Mouse (Mus musculus): ENCODE results near the gene Klhl2. TPM values are rescaled to one million over a fixed set of nuclear protein-coding genes. Genes with fewer than 3 reads are reported as not detected.

The Klhl2 gene
- polyA plus RNA-seq, 1 experiment from 2014 or later, result 25.3 TPM

GRCm38 (mm10) chr8:64735161-64735560 is 114.7 kb downstream of the Klhl2 start:
- ATAC-seq, result no peak
- H3K4me3 ChIP-seq (ENCODE audit: low read depth, low read length), result no peak overlapping the region
- WGBS, result 86% methylated on average over 8 of the region's 8 CpGs
- no peaks in the 10 kb centered on the region for H3K9me3 ChIP-seq (replicated peaks; ENCODE audit: control insufficient read depth, low read length, poor library complexity, severe bottlenecking)
- H3K27ac ChIP-seq (ENCODE audit: low read length), result peak overlapping the region; percentile 31; the same call in 1 of the 2 replicates
- no peaks in the 10 kb centered on the region for H3K27me3 ChIP-seq (ENCODE audit: control insufficient read depth, insufficient read depth, low read depth, low read length)
- H3K4me1 ChIP-seq (ENCODE audit: control insufficient read depth, insufficient read depth, low read length), result peaks cover 23% of the 10 kb centered on the region
- 0 out of 2 replicates have a peak, but pooled peaks cover 2% of the 10 kb centered on the region for H3K36me3 ChIP-seq (ENCODE audit: control insufficient read depth, insufficient read depth, low read length)
- H3K4me2 ChIP-seq (ENCODE audit: low read length), result no peak overlapping the region
- H3K9ac ChIP-seq (ENCODE audit: low read depth, low read length), result no peak overlapping the region

- Histone ChIP-seq H3K4me3 (ENCODE audit: low read depth, low read length) (peak within 1 kb of the TSS; percentile 70), H3K9ac (ENCODE audit: low read depth, low read length) (peak within 1 kb of the TSS; percentile 83), H3K4me2 (ENCODE audit: low read length) (peak within 1 kb of the TSS; percentile 58), H3K27ac (ENCODE audit: low read length) (peak within 1 kb of the TSS; percentile 94), H3K4me1 (ENCODE audit: control insufficient read depth, insufficient read depth, low read length) (peaks cover 33% of the 10 kb centered on the region), H3K36me3 (ENCODE audit: control insufficient read depth, insufficient read depth, low read length) (0 out of 2 replicates have a peak, but pooled peaks cover 1% of the 10 kb centered on the region), H3K27me3 (ENCODE audit: control insufficient read depth, insufficient read depth, low read depth, low read length) (no peaks in the 10 kb centered on the region), H3K9me3 (replicated peaks; ENCODE audit: control insufficient read depth, low read length, poor library complexity, severe bottlenecking) (no peaks in the 10 kb centered on the region)
- under 1% methylated on average over 60 of the region's 60 CpGs for WGBS
- ATAC-seq, result peak; percentile 99
These were observed 116.4 kb downstream of the Klhl2 start, which contains the start of gene Msmo1 for GRCm38 (mm10) chr8:64733271-64733943. TSS of gene Msmo1 (minus strand) at chr8:64733792.

- peaks cover under 1% of the 10 kb centered on the region for H3K36me3 ChIP-seq (ENCODE audit: control insufficient read depth, insufficient read depth, low read length)
- H3K4me2 ChIP-seq (ENCODE audit: low read length), result peak overlapping the region; percentile 58
- H3K27ac ChIP-seq (ENCODE audit: low read length), result peak overlapping the region; percentile 94
- peak overlapping the region; percentile 83 for H3K9ac ChIP-seq (ENCODE audit: low read depth, low read length)
- 5% methylated on average over 9 of the region's 9 CpGs for WGBS
- H3K9me3 ChIP-seq (replicated peaks; ENCODE audit: control insufficient read depth, low read length, poor library complexity, severe bottlenecking), result no peaks in the 10 kb centered on the region
- H3K4me3 ChIP-seq (ENCODE audit: low read depth, low read length), result peak overlapping the region; percentile 70
- H3K27me3 ChIP-seq (ENCODE audit: control insufficient read depth, insufficient read depth, low read depth, low read length), result no peaks in the 10 kb centered on the region
- peaks cover 39% of the 10 kb centered on the region for H3K4me1 ChIP-seq (ENCODE audit: control insufficient read depth, insufficient read depth, low read length)
- ATAC-seq, result no peak
These were observed 117.2 kb downstream of the Klhl2 start for GRCm38 (mm10) chr8:64732596-64732995.

DNA sequence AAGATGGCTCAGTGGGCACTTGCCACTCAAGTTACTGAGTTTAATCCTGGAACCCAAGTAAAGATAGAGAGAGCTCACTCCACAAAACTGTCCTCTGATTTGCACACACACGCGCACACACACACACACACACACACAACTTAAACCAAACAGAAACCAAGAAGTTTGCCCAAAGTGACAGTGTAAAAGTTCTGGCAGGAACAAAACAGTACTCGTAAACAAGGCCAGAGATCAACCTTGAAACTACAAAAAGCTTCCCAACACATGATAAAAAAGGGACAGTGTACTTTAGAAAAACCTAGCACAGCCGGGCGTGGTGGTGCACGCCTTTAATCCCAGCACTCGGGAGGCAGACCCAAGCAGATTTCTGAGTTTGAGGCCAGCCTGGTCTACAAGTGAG is 121.7 kb downstream of the Klhl2 start:
- H3K27me3 ChIP-seq (ENCODE audit: control insufficient read depth, insufficient read depth, low read depth, low read length), result no peaks in the 10 kb centered on the region
- H3K4me2 ChIP-seq (ENCODE audit: low read length), result no peak overlapping the region; the same call in 1 of the 2 replicates
- H3K27ac ChIP-seq (ENCODE audit: low read length), result no peak overlapping the region
- WGBS, result 90% methylated on average over 7 of the region's 7 CpGs
- H3K4me3 ChIP-seq (ENCODE audit: low read depth, low read length), result no peak overlapping the region
- H3K9ac ChIP-seq (ENCODE audit: low read depth, low read length), result no peak overlapping the region
- no peaks in the 10 kb centered on the region for H3K9me3 ChIP-seq (replicated peaks; ENCODE audit: control insufficient read depth, low read length, poor library complexity, severe bottlenecking)
- peaks cover 16% of the 10 kb centered on the region for H3K36me3 ChIP-seq (ENCODE audit: control insufficient read depth, insufficient read depth, low read length)
- ATAC-seq, result no peak
- H3K4me1 ChIP-seq (ENCODE audit: control insufficient read depth, insufficient read depth, low read length), result peaks cover 33% of the 10 kb centered on the region

DNA sequence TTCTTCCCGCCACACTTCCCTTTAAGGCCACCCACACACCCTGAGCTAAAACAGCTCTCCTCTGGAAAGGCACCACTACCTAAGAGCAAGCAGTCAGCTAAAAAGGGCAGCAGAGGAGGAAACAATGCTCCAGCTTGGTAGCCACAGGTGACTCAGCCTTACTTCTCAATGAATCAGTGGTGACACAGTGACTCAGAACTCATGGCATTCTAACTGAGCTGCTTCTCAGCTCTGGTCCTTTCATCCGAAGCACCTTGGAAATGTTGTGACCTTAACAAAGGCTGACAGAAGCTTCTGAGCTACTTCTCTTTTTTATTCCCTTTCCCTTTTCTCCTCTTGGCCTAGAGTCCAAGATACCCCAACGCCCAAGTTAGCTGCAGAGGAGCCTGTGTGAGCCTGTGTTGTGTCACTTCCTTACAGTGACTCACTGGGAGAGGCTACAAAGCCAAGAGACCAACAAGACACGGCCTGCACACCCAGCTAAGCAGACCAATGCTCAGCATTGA is 123.6 kb downstream of the Klhl2 start:
- Histone ChIP-seq H3K27ac (ENCODE audit: low read length) (no peak overlapping the region), H3K4me1 (ENCODE audit: control insufficient read depth, insufficient read depth, low read length) (peaks cover 25% of the 10 kb centered on the region), H3K27me3 (ENCODE audit: control insufficient read depth, insufficient read depth, low read depth, low read length) (no peaks in the 10 kb centered on the region), H3K4me2 (ENCODE audit: low read length) (no peak overlapping the region), H3K4me3 (ENCODE audit: low read depth, low read length) (no peak overlapping the region), H3K9me3 (replicated peaks; ENCODE audit: control insufficient read depth, low read length, poor library complexity, severe bottlenecking) (no peaks in the 10 kb centered on the region), H3K9ac (ENCODE audit: low read depth, low read length) (no peak overlapping the region), H3K36me3 (ENCODE audit: control insufficient read depth, insufficient read depth, low read length) (peaks cover 21% of the 10 kb centered on the region)
- 89% methylated on average over 4 of the region's 4 CpGs for WGBS
- no peak; the same call in 1 of the 2 replicates for ATAC-seq

GRCm38 (mm10) chr8:64723206-64723605 is 126.6 kb downstream of the Klhl2 start:
- no peaks in the 10 kb centered on the region for H3K9me3 ChIP-seq (replicated peaks; ENCODE audit: control insufficient read depth, low read length, poor library complexity, severe bottlenecking)
- no peak for ATAC-seq
- H3K27ac ChIP-seq (ENCODE audit: low read length), result no peak overlapping the region

DNA sequence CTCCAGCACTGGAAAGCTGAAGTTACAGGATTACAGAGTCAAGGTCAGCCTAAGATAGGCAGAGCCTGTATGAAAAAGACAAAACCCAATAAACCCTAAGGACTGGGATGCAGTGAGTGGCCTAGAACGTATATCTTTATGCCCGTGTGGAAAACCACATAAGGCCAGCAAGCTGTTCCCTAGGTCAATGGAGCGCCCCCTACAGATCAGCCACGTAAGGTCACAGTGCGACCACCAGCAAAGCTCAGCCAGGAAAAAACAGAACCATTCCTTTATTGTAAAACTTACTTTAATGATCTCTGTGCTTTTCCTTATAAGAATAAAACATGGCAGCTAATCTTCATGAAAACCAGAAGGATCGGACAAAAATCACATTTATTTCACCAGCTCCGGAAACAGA is 131.9 kb downstream of the Klhl2 start:
- Histone ChIP-seq H3K4me2 (ENCODE audit: low read length) (no peak overlapping the region), H3K27me3 (ENCODE audit: control insufficient read depth, insufficient read depth, low read depth, low read length) (no peaks in the 10 kb centered on the region), H3K9ac (ENCODE audit: low read depth, low read length) (no peak overlapping the region), H3K36me3 (ENCODE audit: control insufficient read depth, insufficient read depth, low read length) (peaks cover 42% of the 10 kb centered on the region), H3K4me3 (ENCODE audit: low read depth, low read length) (no peak overlapping the region), H3K4me1 (ENCODE audit: control insufficient read depth, insufficient read depth, low read length) (no peaks in the 10 kb centered on the region), H3K9me3 (replicated peaks; ENCODE audit: control insufficient read depth, low read length, poor library complexity, severe bottlenecking) (no peaks in the 10 kb centered on the region), H3K27ac (ENCODE audit: low read length) (no peak overlapping the region)
- WGBS, result 85% methylated on average over 7 of the region's 7 CpGs
- ATAC-seq, result no peak

More at GRCm38 (mm10) chr8:64723206-64723605, 126.6 kb downstream of the Klhl2 start:
- WGBS, result 92% methylated on average over 2 of the region's 2 CpGs
- Histone ChIP-seq H3K9ac (ENCODE audit: low read depth, low read length) (no peak overlapping the region), H3K4me2 (ENCODE audit: low read length) (no peak overlapping the region), H3K4me3 (ENCODE audit: low read depth, low read length) (no peak overlapping the region), H3K36me3 (ENCODE audit: control insufficient read depth, insufficient read depth, low read length) (peaks cover 42% of the 10 kb centered on the region), H3K27me3 (ENCODE audit: control insufficient read depth, insufficient read depth, low read depth, low read length) (no peaks in the 10 kb centered on the region), H3K4me1 (ENCODE audit: control insufficient read depth, insufficient read depth, low read length) (peaks cover 3% of the 10 kb centered on the region)

DNA sequence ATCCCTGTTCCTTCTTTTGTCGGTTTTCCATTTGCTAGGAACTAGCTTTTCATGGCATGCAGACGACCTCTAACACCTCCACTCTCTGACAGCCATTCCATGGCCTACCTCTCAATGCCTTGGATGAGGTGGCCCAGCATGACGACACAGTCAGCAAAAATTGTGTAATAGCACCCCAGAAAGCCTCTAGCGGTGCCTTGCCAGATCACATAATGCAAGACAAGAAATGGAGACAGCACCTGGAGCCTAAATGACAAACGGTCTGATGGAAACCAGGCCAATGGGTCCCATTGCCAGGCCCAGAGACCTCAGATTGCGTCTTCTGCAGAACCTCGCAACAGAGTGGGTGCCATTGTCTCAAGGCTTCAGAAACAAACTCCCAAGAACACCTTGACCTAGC is 137.3 kb downstream of the Klhl2 start:
- Histone ChIP-seq H3K27ac (ENCODE audit: low read length) (no peak overlapping the region), H3K4me3 (ENCODE audit: low read depth, low read length) (no peak overlapping the region), H3K36me3 (ENCODE audit: control insufficient read depth, insufficient read depth, low read length) (peaks cover 12% of the 10 kb centered on the region), H3K27me3 (ENCODE audit: control insufficient read depth, insufficient read depth, low read depth, low read length) (no peaks in the 10 kb centered on the region), H3K4me2 (ENCODE audit: low read length) (no peak overlapping the region), H3K9ac (ENCODE audit: low read depth, low read length) (no peak overlapping the region), H3K4me1 (ENCODE audit: control insufficient read depth, insufficient read depth, low read length) (no peaks in the 10 kb centered on the region), H3K9me3 (replicated peaks; ENCODE audit: control insufficient read depth, low read length, poor library complexity, severe bottlenecking) (no peaks in the 10 kb centered on the region)
- ATAC-seq, result no peak
- 93% methylated on average over 7 of the region's 7 CpGs for WGBS

DNA sequence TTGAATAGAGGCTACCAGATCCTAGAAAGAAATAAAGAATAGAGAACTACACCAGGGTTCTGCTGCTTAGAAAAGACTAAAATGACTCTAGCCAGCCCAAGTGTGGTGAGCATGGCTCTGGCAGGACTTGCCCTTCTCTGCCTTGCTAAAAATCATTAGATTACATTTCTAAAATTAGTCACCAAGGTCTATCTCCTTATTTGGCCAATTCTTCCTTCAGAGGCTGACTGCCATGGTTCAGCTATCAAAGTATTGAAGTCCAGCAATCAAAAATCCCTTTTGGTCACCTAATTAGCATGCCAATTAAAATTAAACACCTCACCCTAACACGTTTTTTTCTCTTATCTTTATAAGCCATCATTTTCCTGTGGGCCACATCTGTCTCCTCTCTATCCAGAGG is 138.3 kb downstream of the Klhl2 start:
- 47% methylated on average over 1 of the region's 1 CpGs for WGBS
- Histone ChIP-seq H3K27ac (ENCODE audit: low read length) (no peak overlapping the region), H3K9ac (ENCODE audit: low read depth, low read length) (no peak overlapping the region), H3K9me3 (replicated peaks; ENCODE audit: control insufficient read depth, low read length, poor library complexity, severe bottlenecking) (no peaks in the 10 kb centered on the region), H3K4me1 (ENCODE audit: control insufficient read depth, insufficient read depth, low read length) (no peaks in the 10 kb centered on the region), H3K4me3 (ENCODE audit: low read depth, low read length) (no peak overlapping the region), H3K36me3 (ENCODE audit: control insufficient read depth, insufficient read depth, low read length) (peaks cover 5% of the 10 kb centered on the region), H3K27me3 (ENCODE audit: control insufficient read depth, insufficient read depth, low read depth, low read length) (no peaks in the 10 kb centered on the region), H3K4me2 (ENCODE audit: low read length) (no peak overlapping the region)
- ATAC-seq, result no peak

All from midbrain, embryonic 16.5 days (tissue).